Mouse (Mus musculus): Measurements from ENCODE around the gene Akap7.

- no peak for TF ChIP-seq CTCF (IDR thresholded peaks at IDR 0.05; ENCODE audit: control insufficient read depth, insufficient read depth, insufficient replicate concordance, low read depth, low read length)
- TF ChIP-seq POLR2A (IDR thresholded peaks at IDR 0.05; ENCODE audit: control insufficient read depth, low read depth, low read length), result no peak
Measured at GRCm38 (mm10) chr10:25141781-25142180, 165.9 kb downstream of the Akap7 start.

Data from testis, adult 2 months (tissue).